Mouse (Mus musculus): Measurements from ENCODE around the gene Rhoc. TPM values are rescaled to one million over a fixed set of nuclear protein-coding genes. Genes with fewer than 3 reads are reported as not detected.
"Not testable (repeated sequence)": the region's sequence is repeated elsewhere in the genome, so short reads cannot be mapped to it uniquely, and the experiment has no call there.

Rhoc gene
- polyA plus RNA-seq, 1 experiment from 2014 or later, result 107 TPM

- no peaks in the 10 kb centered on the region for H3K9me3 ChIP-seq
- no peak for DNase-seq (ENCODE audit: low spot score)
- H3K27me3 ChIP-seq (ENCODE audit: insufficient read depth, poor library complexity, severe bottlenecking), result no peaks in the 10 kb centered on the region
- H3K4me1 ChIP-seq (replicated peaks), result no peaks in the 10 kb centered on the region
- whole genome bisulfite sequencing, result 95% methylated on average over 10 of the region's 10 CpGs
- H3K4me3 ChIP-seq, result no peak overlapping the region
- H3K27ac ChIP-seq, result no peak overlapping the region
- peaks cover 39% of the 10 kb centered on the region for H3K36me3 ChIP-seq
Observed at GRCm38 (mm10) chr3:104804312-104804711, 16.1 kb downstream of the Rhoc start.

DNA sequence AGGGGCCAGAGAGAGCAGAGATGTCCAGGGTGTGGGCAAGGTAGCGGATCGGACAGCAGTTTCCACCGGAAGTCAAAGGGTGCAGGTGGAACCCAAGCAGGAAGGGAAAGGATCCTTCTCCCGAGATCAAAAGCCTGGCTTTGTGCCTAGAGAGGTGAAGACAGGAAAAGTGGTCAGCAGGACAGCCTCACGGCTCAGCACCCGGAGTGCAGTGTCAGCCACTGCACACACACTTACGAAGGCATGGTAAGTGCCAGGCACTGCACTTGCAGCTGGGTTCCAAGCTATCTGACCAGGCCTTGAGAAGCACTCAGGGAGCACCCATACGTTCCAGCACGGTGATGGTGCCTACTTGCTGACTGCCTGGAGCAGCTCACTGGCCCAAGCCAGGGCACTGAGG, 17.4 kb downstream of the Rhoc start:
- Histone ChIP-seq H3K27me3 (ENCODE audit: insufficient read depth, poor library complexity, severe bottlenecking) (no peaks in the 10 kb centered on the region), H3K4me1 (replicated peaks) (no peaks in the 10 kb centered on the region), H3K9me3 (no peaks in the 10 kb centered on the region), H3K27ac (no peak overlapping the region), H3K36me3 (peaks cover 28% of the 10 kb centered on the region), H3K4me3 (no peak overlapping the region)
- WGBS, result 88% methylated on average over 9 of the region's 9 CpGs
- DNase-seq (ENCODE audit: low spot score), result no peak

DNA sequence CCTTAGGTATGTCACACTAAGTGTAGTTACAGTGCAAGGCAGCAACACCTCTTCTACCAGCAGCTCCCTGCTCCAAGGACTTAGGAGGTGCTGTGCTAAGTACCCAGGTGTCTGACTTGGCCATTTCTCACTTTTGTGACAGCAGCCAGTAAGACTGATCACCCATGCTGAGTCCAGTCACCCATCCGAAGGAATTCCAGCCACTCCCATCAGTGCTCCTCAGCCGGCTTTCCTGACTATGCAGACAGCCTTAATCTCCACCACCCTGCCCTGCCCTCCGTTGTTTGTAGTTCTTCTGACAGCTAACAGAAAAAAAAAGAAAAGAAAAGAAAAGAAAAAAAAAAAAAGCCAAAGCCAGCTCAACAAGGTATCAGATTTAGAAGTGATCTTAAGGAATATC, 23.6 kb downstream of the Rhoc start:
- H3K4me3 ChIP-seq, result no peak overlapping the region
- H3K4me1 ChIP-seq (replicated peaks), result no peaks in the 10 kb centered on the region
- peaks cover 3% of the 10 kb centered on the region; the same call in 1 of the 2 replicates for H3K36me3 ChIP-seq
- H3K27me3 ChIP-seq (ENCODE audit: insufficient read depth, poor library complexity, severe bottlenecking), result no peaks in the 10 kb centered on the region
- no peak overlapping the region for H3K27ac ChIP-seq
- no peaks in the 10 kb centered on the region for H3K9me3 ChIP-seq
- WGBS, result 20% methylated on average over 3 of the region's 3 CpGs
- no peak for DNase-seq (ENCODE audit: low spot score)

DNA sequence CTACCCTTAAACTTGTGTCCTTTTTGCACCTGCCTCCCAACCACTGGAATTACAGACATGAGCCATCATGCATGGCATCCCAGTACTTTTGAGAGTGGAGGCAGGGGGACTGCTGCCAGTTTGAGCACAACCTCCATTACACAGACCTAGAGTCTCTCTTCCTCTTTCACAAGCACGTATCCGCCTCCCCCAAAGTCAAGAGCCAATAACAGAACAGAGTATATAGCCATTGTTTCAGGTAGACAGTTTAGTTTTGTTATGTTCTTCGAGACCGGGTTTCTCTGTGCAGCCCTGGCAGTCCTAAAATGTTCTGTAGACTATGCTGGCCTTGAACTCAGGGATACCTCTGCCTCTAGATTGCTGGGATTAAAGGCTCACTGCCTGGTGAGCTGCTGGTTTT, 24.1 kb downstream of the Rhoc start:
- Histone ChIP-seq H3K4me3 (no peak overlapping the region), H3K27ac (no peak overlapping the region), H3K4me1 (replicated peaks) (peaks cover 4% of the 10 kb centered on the region), H3K9me3 (no peaks in the 10 kb centered on the region), H3K36me3 (peaks cover 3% of the 10 kb centered on the region; the same call in 1 of the 2 replicates), H3K27me3 (ENCODE audit: insufficient read depth, poor library complexity, severe bottlenecking) (no peaks in the 10 kb centered on the region)
- 84% methylated on average over 4 of the region's 4 CpGs for whole genome bisulfite sequencing
- no peak for DNase-seq (ENCODE audit: low spot score)

GRCm38 (mm10) chr3:104813227-104813626, 25.1 kb downstream of the Rhoc start:
- H3K27me3 ChIP-seq (ENCODE audit: insufficient read depth, poor library complexity, severe bottlenecking); H3K9me3 ChIP-seq; DNase-seq (ENCODE audit: low spot score); H3K4me3 ChIP-seq; H3K36me3 ChIP-seq; H3K27ac ChIP-seq: not testable (repeated sequence)
- peaks cover 12% of the 10 kb centered on the region for H3K4me1 ChIP-seq (replicated peaks)
- WGBS, result 91% methylated on average over 7 of the region's 7 CpGs

DNA sequence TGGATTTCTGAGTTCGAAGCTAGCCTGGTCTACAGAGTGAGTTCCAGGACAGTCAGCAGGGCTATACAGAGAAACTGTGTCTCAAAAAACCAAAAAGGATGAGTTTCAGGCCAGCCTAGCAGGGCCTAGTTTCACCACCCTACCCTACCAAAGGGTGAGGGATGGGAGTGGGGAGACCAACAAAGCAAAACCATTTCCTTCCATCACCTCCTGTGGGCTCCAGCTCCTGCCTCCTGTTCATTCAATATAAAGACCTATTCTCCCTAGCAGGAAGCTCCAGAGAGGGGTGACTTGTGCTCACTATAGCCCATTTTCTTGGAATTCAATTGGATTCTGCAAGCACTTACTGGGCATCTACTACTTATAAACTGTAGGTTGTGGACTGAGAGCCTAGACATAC, 26.6 kb downstream of the Rhoc start:
- Histone ChIP-seq H3K27ac (no peak overlapping the region), H3K4me1 (replicated peaks) (peaks cover 21% of the 10 kb centered on the region), H3K36me3 (peaks cover 3% of the 10 kb centered on the region; the same call in 1 of the 2 replicates), H3K4me3 (no peak overlapping the region), H3K27me3 (ENCODE audit: insufficient read depth, poor library complexity, severe bottlenecking) (no peaks in the 10 kb centered on the region), H3K9me3 (no peaks in the 10 kb centered on the region)
- WGBS, result 96% methylated on average over 1 of the region's 1 CpGs
- DNase-seq (ENCODE audit: low spot score), result no peak

DNA sequence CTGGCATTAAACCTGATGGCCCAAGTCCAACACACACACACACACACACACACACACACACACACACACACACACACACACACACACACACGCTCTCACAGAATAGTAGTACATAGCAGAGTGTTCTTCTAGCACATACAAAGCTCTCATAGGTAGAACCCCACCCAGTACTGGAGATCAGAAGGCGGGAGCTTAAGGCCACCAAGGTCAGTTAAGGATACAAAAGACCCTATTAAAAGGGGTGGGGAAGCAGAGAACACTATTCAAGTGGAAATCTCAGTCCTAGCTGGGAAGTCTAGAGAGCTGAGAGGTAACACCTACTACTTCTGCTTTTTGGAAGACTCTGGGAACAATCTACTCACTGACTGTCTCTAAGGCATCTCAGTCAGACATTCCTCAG, 27.2 kb downstream of the Rhoc start:
- Histone ChIP-seq H3K4me1 (replicated peaks) (peaks cover 21% of the 10 kb centered on the region), H3K36me3 (peaks cover 3% of the 10 kb centered on the region; the same call in 1 of the 2 replicates), H3K27me3 (ENCODE audit: insufficient read depth, poor library complexity, severe bottlenecking) (no peaks in the 10 kb centered on the region), H3K4me3 (no peak overlapping the region), H3K9me3 (no peaks in the 10 kb centered on the region), H3K27ac (no peak overlapping the region)
- no peak for DNase-seq (ENCODE audit: low spot score)
- 72% methylated on average over 2 of the region's 2 CpGs for WGBS

- H3K4me1 ChIP-seq (replicated peaks), result peaks cover 21% of the 10 kb centered on the region
Observed at GRCm38 (mm10) chr3:104816130-104816529, 28.0 kb downstream of the Rhoc start.

GRCm38 (mm10) chr3:104817481-104817990, 29.4 kb downstream of the Rhoc start:
- H3K4me1 ChIP-seq (replicated peaks), result peaks cover 21% of the 10 kb centered on the region
- no peaks in the 10 kb centered on the region for H3K9me3 ChIP-seq
- H3K27me3 ChIP-seq (ENCODE audit: insufficient read depth, poor library complexity, severe bottlenecking), result no peaks in the 10 kb centered on the region
- peak overlapping the region; percentile 90 for H3K4me3 ChIP-seq
- peak; percentile 54 for DNase-seq (ENCODE audit: low spot score)
- peak overlapping the region; percentile 90 for H3K27ac ChIP-seq
- under 1% methylated on average over 46 of the region's 46 CpGs for WGBS
- H3K36me3 ChIP-seq, result peaks cover 22% of the 10 kb centered on the region

More at GRCm38 (mm10) chr3:104816130-104816529, 28.0 kb downstream of the Rhoc start:
- WGBS, result 95% methylated on average over 7 of the region's 7 CpGs
- H3K27me3 ChIP-seq (ENCODE audit: insufficient read depth, poor library complexity, severe bottlenecking), result no peaks in the 10 kb centered on the region
- peaks cover 8% of the 10 kb centered on the region for H3K36me3 ChIP-seq
- H3K9me3 ChIP-seq, result no peaks in the 10 kb centered on the region
- H3K4me3 ChIP-seq, result no peak overlapping the region
- no peak for DNase-seq (ENCODE audit: low spot score)
- no peak overlapping the region for H3K27ac ChIP-seq

DNA sequence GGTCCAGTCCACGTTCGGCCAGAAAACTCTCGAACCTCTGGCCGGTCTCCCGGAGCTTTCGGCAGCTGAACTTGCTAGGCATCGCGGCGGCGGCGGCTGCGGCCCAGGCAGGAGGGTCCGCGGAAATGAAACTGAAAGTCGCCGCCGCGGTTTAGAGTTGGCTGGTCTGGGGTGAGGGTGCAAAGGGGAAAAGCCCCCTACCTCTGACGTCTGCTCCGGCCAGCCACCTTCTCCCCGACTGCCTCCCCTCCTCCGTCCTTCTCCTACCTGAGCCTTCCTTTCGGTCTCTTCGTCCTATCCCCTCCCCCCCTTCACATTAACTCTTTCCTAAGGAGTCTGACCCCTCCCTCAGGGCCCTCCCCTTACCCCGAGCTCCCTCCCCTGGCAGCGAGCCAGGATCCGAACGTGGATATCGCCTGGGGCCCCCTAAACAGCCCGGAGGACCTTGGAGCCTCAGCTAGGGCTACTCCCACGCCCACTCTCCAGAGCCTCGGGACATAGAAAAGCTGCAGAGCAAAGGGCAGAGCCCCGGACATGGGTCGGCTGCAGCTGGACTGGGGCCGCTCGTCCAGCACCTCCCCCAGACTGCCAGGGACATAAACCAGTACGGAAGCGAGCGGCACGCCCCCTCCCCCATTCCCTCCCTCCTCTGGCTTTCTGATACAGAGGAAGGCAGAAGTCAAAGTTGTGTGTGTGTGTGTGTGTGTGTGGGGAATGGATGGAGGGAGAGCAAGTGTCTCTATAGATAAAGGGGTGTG, 30.0 kb downstream of the Rhoc start, which contains the start of gene Mov10:
Mov10 (minus strand) TSS at position 573 of the 758 bp plus-strand sequence.
- Histone ChIP-seq H3K27me3 (ENCODE audit: insufficient read depth, poor library complexity, severe bottlenecking) (no peaks in the 10 kb centered on the region), H3K27ac (peak within 1 kb of the TSS; percentile 90), H3K9me3 (no peaks in the 10 kb centered on the region), H3K4me1 (replicated peaks) (peaks cover 21% of the 10 kb centered on the region), H3K36me3 (peaks cover 24% of the 10 kb centered on the region), H3K4me3 (peak within 1 kb of the TSS; percentile 90)
- peak; percentile 80 for DNase-seq (ENCODE audit: low spot score)
- WGBS, result under 1% methylated on average over 40 of the region's 40 CpGs

- no peaks in the 10 kb centered on the region for H3K27me3 ChIP-seq (ENCODE audit: insufficient read depth, poor library complexity, severe bottlenecking)
- peak overlapping the region; percentile 90 for H3K4me3 ChIP-seq
- DNase-seq (ENCODE audit: low spot score), result no peak
- H3K9me3 ChIP-seq, result no peaks in the 10 kb centered on the region
- peaks cover 21% of the 10 kb centered on the region for H3K4me1 ChIP-seq (replicated peaks)
- peaks cover 24% of the 10 kb centered on the region for H3K36me3 ChIP-seq
- WGBS, result 10% methylated on average over 3 of the region's 3 CpGs
- H3K27ac ChIP-seq, result peak overlapping the region; percentile 90
Observed at GRCm38 (mm10) chr3:104818749-104819134, 30.6 kb downstream of the Rhoc start.

DNA sequence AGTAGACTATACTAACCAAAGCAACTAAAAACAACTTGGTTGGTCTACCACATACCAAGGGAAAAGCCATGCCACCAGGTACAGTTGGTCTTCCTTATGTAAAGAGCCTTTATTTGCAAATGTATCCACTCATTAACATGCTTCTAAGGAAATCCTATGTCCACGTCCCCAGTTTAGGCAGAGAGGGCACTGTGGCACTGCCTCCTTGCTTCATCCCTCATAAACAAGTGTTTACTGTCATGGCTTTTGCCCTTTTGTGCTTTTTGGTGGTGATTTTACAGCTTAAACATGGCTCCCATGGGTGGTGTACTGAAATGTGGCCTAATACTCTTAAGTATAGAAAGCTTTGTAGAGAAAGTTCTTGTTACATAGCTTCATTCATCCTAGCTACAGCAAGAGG, 32.3 kb downstream of the Rhoc start:
- DNase-seq (ENCODE audit: low spot score), result no peak

DNA sequence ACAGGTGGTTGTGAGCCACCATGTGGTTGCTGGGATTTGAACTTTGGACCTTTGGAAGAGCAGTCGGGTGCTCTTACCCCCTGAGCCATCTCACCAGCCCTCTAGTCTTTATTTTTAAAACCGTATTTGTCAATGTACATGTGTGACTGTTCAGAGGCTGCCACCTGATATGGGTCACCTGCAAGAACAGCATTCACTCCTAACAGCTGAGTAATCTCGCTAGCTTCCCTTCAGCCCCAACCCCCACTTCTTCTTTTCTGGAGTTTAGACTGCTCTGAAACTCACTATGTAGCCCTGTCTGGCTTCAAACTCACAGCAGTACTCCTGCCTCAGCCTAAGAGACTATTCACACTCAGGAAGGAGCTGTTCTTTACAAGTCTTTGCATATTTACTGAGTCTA, 34.2 kb downstream of the Rhoc start:
- Histone ChIP-seq H3K9me3 (no peaks in the 10 kb centered on the region), H3K36me3 (peaks cover 44% of the 10 kb centered on the region), H3K27ac (no peak overlapping the region), H3K4me3 (no peak overlapping the region), H3K27me3 (ENCODE audit: insufficient read depth, poor library complexity, severe bottlenecking) (no peaks in the 10 kb centered on the region), H3K4me1 (replicated peaks) (peaks cover 15% of the 10 kb centered on the region)
- DNase-seq (ENCODE audit: low spot score), result no peak
- WGBS, result 93% methylated on average over 3 of the region's 3 CpGs

More for the DNA sequence above, 32.3 kb downstream of the Rhoc start:
- H3K9me3 ChIP-seq, result no peaks in the 10 kb centered on the region
- H3K36me3 ChIP-seq, result peaks cover 30% of the 10 kb centered on the region
- 66% methylated on average over 1 of the region's 1 CpGs for WGBS
- H3K4me3 ChIP-seq, result no peak overlapping the region
- no peaks in the 10 kb centered on the region for H3K27me3 ChIP-seq (ENCODE audit: insufficient read depth, poor library complexity, severe bottlenecking)
- H3K4me1 ChIP-seq (replicated peaks), result peaks cover 21% of the 10 kb centered on the region
- H3K27ac ChIP-seq, result no peak overlapping the region

Data from hindbrain, embryonic 10.5 days (tissue).